Mouse (Mus musculus): Measurements from ENCODE around the gene Peli2.

The Peli2 gene

GRCm38 (mm10) chr14:48124816-48125215 is 4.2 kb downstream of the Peli2 start:
- in situ Hi-C loops (cut with MboI; ENCODE audit: unreplicated experiment in 2 of 2): no loop called here

- in situ Hi-C loops (cut with MboI; ENCODE audit: unreplicated experiment in 2 of 2): no loop called here
Observed at GRCm38 (mm10) chr14:48125971-48126370, 5.3 kb downstream of the Peli2 start.

GRCm38 (mm10) chr14:48126931-48127330 is 6.3 kb downstream of the Peli2 start:
- in situ Hi-C loops (cut with MboI; ENCODE audit: unreplicated experiment in 2 of 2): no loop called here

GRCm38 (mm10) chr14:48127609-48128185 is 7.1 kb downstream of the Peli2 start:
- in situ Hi-C loops (cut with MboI; ENCODE audit: unreplicated experiment in 2 of 2): no loop called here

GRCm38 (mm10) chr14:48128701-48129100 is 8.1 kb downstream of the Peli2 start:
- in situ Hi-C loops (cut with MboI; ENCODE audit: unreplicated experiment in 2 of 2): no loop called here

- in situ Hi-C loops (cut with MboI; ENCODE audit: unreplicated experiment in 2 of 2): no loop called here
Observed at GRCm38 (mm10) chr14:48130021-48130420, 9.4 kb downstream of the Peli2 start.

- in situ Hi-C loops (cut with MboI; ENCODE audit: unreplicated experiment in 2 of 2): no loop called here
Observed at GRCm38 (mm10) chr14:48130761-48131575, 10.3 kb downstream of the Peli2 start.

GRCm38 (mm10) chr14:48131576-48131922 is 10.9 kb downstream of the Peli2 start:
- in situ Hi-C loops (cut with MboI; ENCODE audit: unreplicated experiment in 2 of 2): no loop called here

GRCm38 (mm10) chr14:48132241-48132640 is 11.6 kb downstream of the Peli2 start:
- in situ Hi-C loops (cut with MboI; ENCODE audit: unreplicated experiment in 2 of 2): no loop called here

- in situ Hi-C loops (cut with MboI; ENCODE audit: unreplicated experiment in 2 of 2): no loop called here
Observed at GRCm38 (mm10) chr14:48132865-48133802, 12.5 kb downstream of the Peli2 start.

- in situ Hi-C loops (cut with MboI; ENCODE audit: unreplicated experiment in 2 of 2): no loop called here
Observed at GRCm38 (mm10) chr14:48134344-48134743, 13.7 kb downstream of the Peli2 start.

- in situ Hi-C loops (cut with MboI; ENCODE audit: unreplicated experiment in 2 of 2): no loop called here
Observed at GRCm38 (mm10) chr14:48135816-48136345, 15.3 kb downstream of the Peli2 start.

- in situ Hi-C loops (cut with MboI; ENCODE audit: unreplicated experiment in 2 of 2): no loop called here
Observed at GRCm38 (mm10) chr14:48137731-48138130, 17.1 kb downstream of the Peli2 start.

GRCm38 (mm10) chr14:48138138-48138537 is 17.5 kb downstream of the Peli2 start:
- in situ Hi-C loops (cut with MboI; ENCODE audit: unreplicated experiment in 2 of 2): no loop called here

GRCm38 (mm10) chr14:48139409-48139808 is 18.8 kb downstream of the Peli2 start:
- in situ Hi-C loops (cut with MboI; ENCODE audit: unreplicated experiment in 2 of 2): no loop called here

GRCm38 (mm10) chr14:48141694-48142093 is 21.1 kb downstream of the Peli2 start:
- in situ Hi-C loops (cut with MboI; ENCODE audit: unreplicated experiment in 2 of 2): no loop called here

- in situ Hi-C loops (cut with MboI; ENCODE audit: unreplicated experiment in 2 of 2): no loop called here
Observed at GRCm38 (mm10) chr14:48142696-48143095, 22.1 kb downstream of the Peli2 start.

GRCm38 (mm10) chr14:48143141-48143540 is 22.5 kb downstream of the Peli2 start:
- in situ Hi-C loops (cut with MboI; ENCODE audit: unreplicated experiment in 2 of 2): no loop called here

- in situ Hi-C loops (cut with MboI; ENCODE audit: unreplicated experiment in 2 of 2): no loop called here
Observed at GRCm38 (mm10) chr14:48144330-48144729, 23.7 kb downstream of the Peli2 start.

- in situ Hi-C loops (cut with MboI; ENCODE audit: unreplicated experiment in 2 of 2): no loop called here
Observed at GRCm38 (mm10) chr14:48147688-48148087, 27.1 kb downstream of the Peli2 start.

GRCm38 (mm10) chr14:48148615-48149014 is 28.0 kb downstream of the Peli2 start:
- in situ Hi-C loops (cut with MboI; ENCODE audit: unreplicated experiment in 2 of 2): no loop called here

Data from v-Abl transformed pro-B cells (cell line).